ENCODE assay signal across 19 mouse cellular contexts in genomic region chr3:149500130-149500529, GRCm38 (mm10).
"Had no signal": no experiment of that assay in that cellular context is flagged by ENCODE, and none has a peak within 500 bp of the region (broad histone marks: within the 10 kb centered on the region; RNA-seq: fewer than 3 reads in every experiment).

No protein-coding gene starts in this region.

- H3K4me2 ChIP-seq: limb, embryonic 12.5 days; limb, embryonic 15.5 days; midbrain, embryonic 12.5 days; midbrain, embryonic 15.5 days; neural tube, embryonic 13.5 days had no signal

- H3K4me3 ChIP-seq: limb, embryonic 12.5 days; limb, embryonic 15.5 days; megakaryocyte, embryonic 14.5 days; midbrain, embryonic 12.5 days; midbrain, embryonic 15.5 days; myocyte; neural tube, embryonic 13.5 days had no signal

- H3K27ac ChIP-seq: limb, embryonic 12.5 days; limb, embryonic 15.5 days; macrophage; midbrain, embryonic 12.5 days; midbrain, embryonic 15.5 days; neural tube, embryonic 13.5 days had no signal

- H3K9me3 ChIP-seq: limb, embryonic 12.5 days; limb, embryonic 15.5 days; midbrain, embryonic 12.5 days; midbrain, embryonic 15.5 days; neural tube, embryonic 13.5 days had no signal

- H3K9ac ChIP-seq: limb, embryonic 12.5 days; limb, embryonic 15.5 days; midbrain, embryonic 12.5 days; midbrain, embryonic 15.5 days; neural tube, embryonic 13.5 days had no signal

- H3K36me3 ChIP-seq: limb, embryonic 12.5 days; limb, embryonic 15.5 days; midbrain, embryonic 12.5 days; midbrain, embryonic 15.5 days; neural tube, embryonic 13.5 days had no signal

- H3K4me1 ChIP-seq: megakaryocyte, embryonic 14.5 days; midbrain, embryonic 12.5 days; midbrain, embryonic 15.5 days; neural tube, embryonic 13.5 days had no signal

- H3K27me3 ChIP-seq: limb, embryonic 12.5 days; limb, embryonic 15.5 days; megakaryocyte, embryonic 14.5 days; midbrain, embryonic 12.5 days; midbrain, embryonic 15.5 days; neural tube, embryonic 13.5 days had no signal

- DNase-seq: kidney, adult 18-20 months; kidney, adult 9 months; kidney, postnatal 14 days; kidney, postnatal 4 days; left cerebral cortex, postnatal 4 days; lung, adult 2 months; retina, postnatal 1 day; thymus, adult 18-20 months; thymus, postnatal 36 days had no signal

- ATAC-seq: inflammation-experienced regulatory T-cells, adult 6 months; intestine, embryonic 16.5 days; midbrain, embryonic 15.5 days had no signal
